Mouse (Mus musculus) intestine, postnatal 0 days (tissue): ENCODE results near the gene Wdr74. TPM values are rescaled to one million over a fixed set of nuclear protein-coding genes. Genes with fewer than 3 reads are reported as not detected.

Experiments used
- ATAC-seq: fragments of 200-750 bp; cut with Nextera tagmentation; 2 replicates; pipeline ENCODE4 v1.8.0; 2017; ENCODE audit warnings: mild to moderate bottlenecking, moderate TSS enrichment, moderate library complexity
- H3K27ac ChIP-seq: fragments of 300-500 bp; sonication (generic); 2 replicates; pipeline ENCODE4 v1.5.1; 2014; ENCODE audit warnings: mild to moderate bottlenecking, low read depth, low read length, moderate library complexity
- H3K27me3 ChIP-seq: fragments of 300-500 bp; sonication (generic); replicated peaks from 2 replicates; pipeline ENCODE4 v1.6.1; 2014; ENCODE audit warnings: low read length, mixed read lengths; ENCODE audit not compliant: control insufficient read depth, insufficient read depth
- H3K36me3 ChIP-seq: fragments of 300-500 bp; sonication (generic); 2 replicates; pipeline ENCODE4 v1.6.1; 2014; ENCODE audit warnings: mild to moderate bottlenecking, moderate library complexity; ENCODE audit not compliant: control insufficient read depth, insufficient read depth
- H3K4me1 ChIP-seq: fragments of 300-500 bp; sonication (generic); replicated peaks from 2 replicates; pipeline ENCODE4 v1.6.1; 2014; ENCODE audit warnings: antibody characterized with exemption, low read length, mixed read lengths; ENCODE audit not compliant: control insufficient read depth, insufficient read depth
- H3K4me2 ChIP-seq: fragments of 300-500 bp; sonication (generic); replicated peaks from 2 replicates; pipeline ENCODE4 v1.6.1; 2014; ENCODE audit warnings: low read depth, mild to moderate bottlenecking, moderate library complexity
- H3K4me3 ChIP-seq: fragments of 300-500 bp; sonication (generic); 2 replicates; pipeline ENCODE4 v1.5.1; 2014; ENCODE audit warnings: low read depth, low read length
- H3K9ac ChIP-seq: fragments of 300-500 bp; sonication (generic); 2 replicates; pipeline ENCODE4 v1.6.1; 2014; ENCODE audit warnings: mild to moderate bottlenecking, low read depth, low read length
- H3K9me3 ChIP-seq: fragments of 300-500 bp; sonication (generic); 2 replicates; pipeline ENCODE4 v1.6.1; 2016; ENCODE audit warnings: mixed run types; ENCODE audit not compliant: control insufficient read depth
- CTCF ChIP-seq: sonication (generic); IDR thresholded peaks from 2 replicates; pipeline ENCODE4 v1.5.1; 2016; ENCODE audit warnings: low read depth, mild to moderate bottlenecking, control low read depth, antibody characterized with exemption, moderate library complexity
- WGBS: fragments of 180-500 bp; shearing (Covaris S2); extraction: QIAGEN DNeasy Blood & Tissue Kit; methylation state at CpG from one replicate; pipeline ENCODE4 v1.1.7; 2014; 5-methylcytosine and 5-hydroxymethylcytosine counted together
- microRNA-seq: library from miRNA; unstranded; fragments of <30 nt; microRNA quantifications from one replicate; pipeline ENCODE4, GENCODE M21; 2016
- polyA plus RNA-seq: library from polyadenylated mRNA; unstranded; fragments of >200 nt; fragmentation: Nextera tagmentation; extraction: Ambion mirVana; gene quantifications from 2 replicates; pipeline ENCODE4 v1.2.1, GENCODE M21; 2015

Gene Wdr74
- polyA plus RNA-seq, 1 experiment from 2014 or later, result 33.4 TPM

DNA sequence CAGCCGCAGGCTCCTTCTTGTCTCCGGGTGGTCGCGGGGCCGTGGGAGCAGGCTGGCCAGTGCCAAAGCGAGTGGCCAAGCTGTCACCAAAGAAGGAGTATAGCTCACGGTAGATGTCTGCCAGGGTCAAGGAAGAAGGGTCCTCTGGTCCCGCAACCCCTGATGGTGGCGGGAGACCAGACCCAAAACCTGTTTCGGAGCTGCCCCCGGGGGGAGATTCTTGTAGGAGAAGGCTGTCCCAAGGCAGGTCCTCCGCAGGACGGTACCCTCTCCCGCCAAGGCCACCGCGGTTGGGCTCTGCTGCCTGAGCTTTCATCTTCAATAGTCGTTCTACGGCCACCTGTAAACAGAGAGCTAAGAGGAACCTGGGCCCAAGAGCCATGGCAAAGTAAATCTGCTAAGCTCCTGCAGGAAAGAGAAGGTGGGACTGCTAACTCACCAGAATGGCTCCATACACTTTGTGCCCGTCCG lies 39.4 kb downstream of the Wdr74 start:
- peak overlapping the region; percentile 73 for H3K4me3 ChIP-seq
- ATAC-seq, result no peak

DNA sequence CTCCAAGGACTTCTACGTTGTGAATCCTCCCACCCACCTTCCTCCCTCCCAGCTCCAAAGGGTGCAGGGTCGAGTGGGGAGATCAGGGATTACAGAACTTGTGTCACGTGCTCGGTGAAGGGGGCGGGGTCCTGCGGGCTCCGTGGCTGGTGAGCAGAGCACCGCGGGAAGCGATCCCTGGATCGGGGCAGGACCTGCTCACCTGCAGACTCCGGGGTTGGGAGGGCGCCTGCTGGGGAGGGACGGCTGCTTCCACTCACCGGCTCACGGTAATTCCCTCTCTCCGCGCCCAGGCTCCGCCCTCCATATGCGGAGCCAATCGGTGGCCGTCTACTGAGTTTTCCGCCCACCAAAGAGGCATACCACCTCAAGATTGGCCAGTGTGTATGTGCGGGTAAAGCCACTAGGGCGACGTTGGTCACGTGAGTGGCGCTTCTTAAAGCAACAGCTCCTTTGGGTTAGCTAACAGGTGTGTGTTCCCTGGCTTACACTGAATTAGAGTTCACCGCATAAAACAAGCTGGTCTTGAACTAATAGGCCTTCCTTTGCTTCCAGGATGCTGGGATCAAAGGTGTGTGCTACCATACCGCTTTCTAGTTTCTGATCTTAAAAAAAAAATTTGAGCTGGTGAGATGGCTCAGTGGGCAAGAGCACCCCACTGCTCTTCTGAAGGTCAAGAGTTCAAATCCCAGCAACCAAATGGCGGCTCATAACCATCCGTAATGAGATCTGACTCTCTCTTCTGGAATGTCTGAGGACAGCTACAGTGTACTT lies 50.6 kb downstream of the Wdr74 start, which contains the start of gene Taf6l:
Gene Taf6l (minus strand): TSS at position 410 of the 774 bp plus-strand sequence.
- Histone ChIP-seq H3K9ac (peak within 1 kb of the TSS; percentile 64), H3K36me3 (peaks cover 17% of the 10 kb centered on the region), H3K4me3 (peak within 1 kb of the TSS; percentile 61), H3K4me2 (peak within 1 kb of the TSS; percentile 60), H3K9me3 (no peaks in the 10 kb centered on the region), H3K4me1 (no peaks in the 10 kb centered on the region), H3K27me3 (no peaks in the 10 kb centered on the region), H3K27ac (peak within 1 kb of the TSS; percentile 47; the same call in 1 of the 2 replicates)
- ATAC-seq, result peak; percentile 100
- TF ChIP-seq CTCF, result peak; percentile 54
- WGBS, result 1% methylated on average over 32 of the region's 32 CpGs

More for the DNA sequence above, 39.4 kb downstream of the Wdr74 start:
- WGBS, result 2% methylated on average over 20 of the region's 20 CpGs
- no peak for TF ChIP-seq CTCF
- Histone ChIP-seq H3K27me3 (no peaks in the 10 kb centered on the region), H3K4me2 (peak overlapping the region; percentile 96), H3K4me1 (peaks cover 5% of the 10 kb centered on the region; the same call in 1 of the 2 replicates), H3K36me3 (no peaks in the 10 kb centered on the region; the same call in none of the 2 replicates), H3K9me3 (no peaks in the 10 kb centered on the region), H3K9ac (peak overlapping the region; percentile 89), H3K27ac (peak overlapping the region; percentile 98)

DNA sequence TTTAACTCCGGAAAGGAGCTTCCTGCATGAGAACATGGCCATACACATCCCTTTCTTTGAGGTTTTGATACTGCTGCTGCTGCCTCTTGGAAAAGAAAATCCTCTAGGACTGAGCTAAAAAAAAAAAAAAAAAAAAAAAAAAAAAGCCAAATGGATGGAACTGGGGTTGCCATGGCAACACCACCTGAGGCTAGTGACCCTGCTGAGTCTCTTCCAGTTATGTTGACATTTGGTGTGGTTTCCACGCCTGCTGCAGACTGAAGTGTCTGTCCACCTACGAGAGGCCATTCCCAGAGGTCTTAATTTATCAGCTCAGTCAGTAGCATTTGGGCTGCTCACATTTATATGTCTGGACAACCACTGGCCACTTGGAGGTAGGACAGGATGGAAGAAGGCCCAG lies 52.9 kb downstream of the Wdr74 start:
- no peak overlapping the region for H3K9ac ChIP-seq
- no peaks in the 10 kb centered on the region for H3K4me1 ChIP-seq
- WGBS, result 38% methylated on average over 3 of the region's 3 CpGs
- no peak overlapping the region for H3K4me3 ChIP-seq
- ATAC-seq, result no peak
- no peaks in the 10 kb centered on the region for H3K9me3 ChIP-seq
- no peak overlapping the region for H3K27ac ChIP-seq
- H3K4me2 ChIP-seq, result no peak overlapping the region
- TF ChIP-seq CTCF, result no peak
- peaks cover 12% of the 10 kb centered on the region for H3K36me3 ChIP-seq
- no peaks in the 10 kb centered on the region for H3K27me3 ChIP-seq

DNA sequence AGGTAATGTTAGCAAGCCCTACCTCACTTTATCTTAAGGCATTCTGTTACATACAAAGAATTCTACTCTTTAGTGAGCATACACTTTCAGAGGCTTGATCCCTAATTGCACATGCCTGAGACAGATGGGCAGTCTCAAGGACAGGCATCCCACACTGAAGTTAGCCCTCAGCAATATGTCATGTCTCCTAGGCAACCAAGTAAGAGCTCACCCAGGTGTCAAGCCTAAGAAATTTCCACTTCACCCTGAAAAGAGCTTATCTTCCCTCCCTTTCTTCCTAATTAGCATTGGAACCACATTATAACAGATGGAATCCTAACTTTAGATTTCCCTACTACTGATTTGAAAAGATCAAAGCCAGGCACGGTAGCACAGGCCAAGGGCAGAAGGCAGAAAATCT lies 53.5 kb downstream of the Wdr74 start:
- Histone ChIP-seq H3K4me2 (no peak overlapping the region), H3K27ac (no peak overlapping the region), H3K27me3 (no peaks in the 10 kb centered on the region), H3K9ac (no peak overlapping the region), H3K9me3 (no peaks in the 10 kb centered on the region), H3K36me3 (peaks cover 16% of the 10 kb centered on the region), H3K4me3 (no peak overlapping the region), H3K4me1 (no peaks in the 10 kb centered on the region)
- ATAC-seq, result no peak
- no peak for TF ChIP-seq CTCF
- WGBS, result 61% methylated on average over 1 of the region's 1 CpGs

DNA sequence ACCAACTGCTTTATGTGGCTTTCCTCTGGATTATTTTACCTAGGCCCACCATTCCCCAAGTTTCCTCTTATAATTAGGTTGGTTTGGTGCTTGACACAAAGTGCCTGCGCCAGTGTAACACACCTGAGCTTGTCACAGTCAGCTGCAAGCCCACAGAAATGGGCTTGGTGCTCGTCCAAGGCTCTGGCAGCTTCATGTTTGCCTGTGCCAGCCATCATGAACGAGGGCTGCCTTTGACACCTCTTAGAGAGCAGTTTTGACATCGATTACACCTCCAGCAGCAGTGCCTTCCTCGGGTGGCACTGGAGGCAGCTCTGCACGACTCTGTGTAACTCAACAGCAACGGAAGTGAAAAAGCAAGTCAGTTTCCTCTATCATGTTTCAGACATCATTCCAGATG lies 54.5 kb downstream of the Wdr74 start:
- TF ChIP-seq CTCF, result no peak
- Histone ChIP-seq H3K4me3 (no peak overlapping the region), H3K4me1 (no peaks in the 10 kb centered on the region), H3K4me2 (no peak overlapping the region), H3K9ac (no peak overlapping the region), H3K27ac (no peak overlapping the region), H3K27me3 (no peaks in the 10 kb centered on the region), H3K9me3 (no peaks in the 10 kb centered on the region), H3K36me3 (peaks cover 26% of the 10 kb centered on the region)
- no peak for ATAC-seq
- 86% methylated on average over 7 of the region's 7 CpGs for WGBS

Small RNAs within 50 kb of the gene (microRNA-seq; reads per million reads assigned to microRNA genes)
- not detected for gene Mir6992

Other genes starting within 250 kb of the Wdr74 start
- gene Slc22a8, start 144.6 kb upstream of the Wdr74 start, polyA plus RNA-seq, result 0.05 and 0.13 TPM in 2 replicates
- 0.03 and 0.10 TPM in 2 replicates for gene Slc22a6, start 117.8 kb upstream of the Wdr74 start, polyA plus RNA-seq
- gene Chrm1, start 72.0 kb upstream of the Wdr74 start, polyA plus RNA-seq, result 0.78 and 0.98 TPM in 2 replicates
- 237 and 283 TPM in 2 replicates for gene Slc3a2, start 12.5 kb upstream of the Wdr74 start, polyA plus RNA-seq
- 0.50 and 0.56 TPM in 2 replicates for gene 1700092M07Rik, start 4.9 kb downstream of the Wdr74 start, polyA plus RNA-seq
- gene Stx5a, start 5.6 kb downstream of the Wdr74 start, polyA plus RNA-seq, result 83.4 and 89.2 TPM in 2 replicates
- 54.5 and 57.2 TPM in 2 replicates for gene Nxf1, start 21.2 kb downstream of the Wdr74 start, polyA plus RNA-seq
- 136 and 137 TPM in 2 replicates for gene Tmem223, start 35.2 kb downstream of the Wdr74 start, polyA plus RNA-seq
- 93.5 and 97.4 TPM in 2 replicates for gene Tmem179b, start 38.6 kb downstream of the Wdr74 start, polyA plus RNA-seq
- 12.0 and 13.2 TPM in 2 replicates for gene Taf6l, start 50.6 kb downstream of the Wdr74 start, polyA plus RNA-seq
- gene Polr2g, start 62.8 kb downstream of the Wdr74 start, polyA plus RNA-seq, result 114 and 115 TPM in 2 replicates
- 1.9 and 2.0 TPM in 2 replicates for gene Zbtb3, start 66.7 kb downstream of the Wdr74 start, polyA plus RNA-seq
- gene Ttc9c, start 83.5 kb downstream of the Wdr74 start, polyA plus RNA-seq, result 18.2 and 19.9 TPM in 2 replicates
- 5.4 and 6.0 TPM in 2 replicates for gene Hnrnpul2, start 84.2 kb downstream of the Wdr74 start, polyA plus RNA-seq
- not detected in 2 replicates for gene AC129217.1, start 93.9 kb downstream of the Wdr74 start, polyA plus RNA-seq
- gene Bscl2, start 101.6 kb downstream of the Wdr74 start, polyA plus RNA-seq, result 43.2 and 47.2 TPM in 2 replicates
- 9.4 and 10.9 TPM in 2 replicates for gene Gng3, start 103.4 kb downstream of the Wdr74 start, polyA plus RNA-seq
- 2.2 TPM in 2 replicates for gene Lrrn4cl, start 114.9 kb downstream of the Wdr74 start, polyA plus RNA-seq
- 170 and 180 TPM in 2 replicates for gene Ubxn1, start 135.7 kb downstream of the Wdr74 start, polyA plus RNA-seq
- gene Uqcc3, start 145.1 kb downstream of the Wdr74 start, polyA plus RNA-seq, result 65.4 and 67.9 TPM in 2 replicates
- 44.1 and 44.6 TPM in 2 replicates for gene Lbhd1, start 147.9 kb downstream of the Wdr74 start, polyA plus RNA-seq
- not detected in 2 replicates for gene Gm49403, start 148.1 kb downstream of the Wdr74 start, polyA plus RNA-seq
- gene 1810009A15Rik, start 153.0 kb downstream of the Wdr74 start, polyA plus RNA-seq, result 54.5 and 55.6 TPM in 2 replicates
- not detected in 2 replicates for gene Gm49416, start 153.1 kb downstream of the Wdr74 start, polyA plus RNA-seq
- gene Ints5, start 157.2 kb downstream of the Wdr74 start, polyA plus RNA-seq, result 14.5 and 16.1 TPM in 2 replicates
- gene Ganab, start 162.2 kb downstream of the Wdr74 start, polyA plus RNA-seq, result 41.4 and 42.3 TPM in 2 replicates
- gene B3gat3, start 184.5 kb downstream of the Wdr74 start, polyA plus RNA-seq, result 36.6 and 37.5 TPM in 2 replicates
- 6.3 and 6.7 TPM in 2 replicates for gene Rom1, start 193.5 kb downstream of the Wdr74 start, polyA plus RNA-seq
- gene Eml3, start 193.7 kb downstream of the Wdr74 start, polyA plus RNA-seq, result 12.0 and 13.6 TPM in 2 replicates
- gene Mta2, start 206.0 kb downstream of the Wdr74 start, polyA plus RNA-seq, result 53.1 and 54.1 TPM in 2 replicates
- 10.7 and 11.1 TPM in 2 replicates for gene Tut1, start 218.0 kb downstream of the Wdr74 start, polyA plus RNA-seq
- 164 and 168 TPM in 2 replicates for gene Eef1g, start 231.2 kb downstream of the Wdr74 start, polyA plus RNA-seq